Mouse (Mus musculus): ENCODE results near the gene Tubal3. TPM values are rescaled to one million over a fixed set of nuclear protein-coding genes. Genes with fewer than 3 reads are reported as not detected.

The Tubal3 gene
- total and polyA plus RNA-seq, 3 experiments, result 0.07 TPM; not detected in 2

DNA sequence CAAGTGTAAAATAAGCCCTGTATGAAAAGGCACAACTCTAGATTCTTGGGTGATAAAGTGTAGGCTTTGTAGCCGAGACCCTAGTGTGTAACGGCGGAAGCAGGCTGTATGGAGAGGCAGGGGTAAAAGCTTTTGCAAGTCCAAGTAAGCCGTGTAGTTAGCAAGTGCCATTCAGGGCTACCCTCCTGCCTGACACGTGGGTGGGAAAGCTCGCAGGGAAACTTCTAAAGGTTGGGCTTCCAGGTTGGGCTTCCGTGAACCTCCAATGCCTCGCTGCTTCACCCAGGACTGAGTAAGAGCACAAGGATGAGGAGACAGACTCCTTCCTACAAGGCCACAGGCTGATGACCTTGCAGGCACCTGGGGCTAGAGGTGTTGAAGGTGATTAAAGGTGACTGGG lies 23.5 kb upstream of the Tubal3 start:
- TF ChIP-seq USF2 (conservative IDR thresholded peaks at IDR 0.05; ENCODE audit: low read depth, low read length), result no peak
- TF ChIP-seq GABPA (IDR thresholded peaks at IDR 0.05; ENCODE audit: insufficient replicate concordance, low read depth, low read length), result no peak
- TF ChIP-seq NELFE (IDR thresholded peaks at IDR 0.05; ENCODE audit: low read depth, low read length), result no peak
- TF ChIP-seq MXI1 (IDR thresholded peaks at IDR 0.05; ENCODE audit: low read depth, low read length), result no peak
- no peak for TF ChIP-seq IRF4 (IDR thresholded peaks at IDR 0.05; ENCODE audit: low read depth, low read length)
- in situ Hi-C loops (cut with MboI; ENCODE audit: low pct_ligation_motif_present, low pct_unique_long_range_greater_than_20kb, low sequenced_read_pairs) (loop anchor here (25.0 kb wide), 1 partner anchor 132 kb away; no protein-coding TSS in a partner anchor), dilution Hi-C loops (cut with MboI; ENCODE audit: extremely low pct_ligation_motif_present, extremely low pct_unique_long_range_greater_than_20kb, low sequenced_read_pairs) (no loop called here)
- Histone ChIP-seq H3K27me3 (replicated peaks) (no peaks in the 10 kb centered on the region), H3K9me3 (replicated peaks; ENCODE audit: low read length) (no peaks in the 10 kb centered on the region), H3K4me2 (ENCODE audit: insufficient read depth, low read depth, poor library complexity, severe bottlenecking) (no peak overlapping the region), H3K36me3 (replicated peaks in 1 of 2; ENCODE audit: control insufficient read depth in 1 of 2, insufficient read depth in 1 of 2, low read length in 1 of 2) (peaks cover 11 to 38% of the 10 kb centered on the region in 2 experiments), H3K4me3 (replicated peaks in 1 of 3; ENCODE audit: low read depth in 2 of 3, low read length in 2 of 3, poor library complexity in 1 of 3) (no peak overlapping the region), H3K9ac (ENCODE audit: insufficient read depth, low read depth) (no peak overlapping the region), H3K79me2 (replicated peaks; ENCODE audit: control insufficient read depth, extremely low read depth, insufficient read depth, poor library complexity, severe bottlenecking) (peaks cover 13% of the 10 kb centered on the region; the same call in 1 of the 2 replicates), H3K4me1 (ENCODE audit: control insufficient read depth in 1 of 2, insufficient read depth in 2 of 2) (peaks cover 12 to 29% of the 10 kb centered on the region in 2 experiments), H3K27ac (ENCODE audit: insufficient read depth, low read depth) (no peak overlapping the region)
- no peak for DNase-seq (ENCODE audit: extremely low read depth)

DNA sequence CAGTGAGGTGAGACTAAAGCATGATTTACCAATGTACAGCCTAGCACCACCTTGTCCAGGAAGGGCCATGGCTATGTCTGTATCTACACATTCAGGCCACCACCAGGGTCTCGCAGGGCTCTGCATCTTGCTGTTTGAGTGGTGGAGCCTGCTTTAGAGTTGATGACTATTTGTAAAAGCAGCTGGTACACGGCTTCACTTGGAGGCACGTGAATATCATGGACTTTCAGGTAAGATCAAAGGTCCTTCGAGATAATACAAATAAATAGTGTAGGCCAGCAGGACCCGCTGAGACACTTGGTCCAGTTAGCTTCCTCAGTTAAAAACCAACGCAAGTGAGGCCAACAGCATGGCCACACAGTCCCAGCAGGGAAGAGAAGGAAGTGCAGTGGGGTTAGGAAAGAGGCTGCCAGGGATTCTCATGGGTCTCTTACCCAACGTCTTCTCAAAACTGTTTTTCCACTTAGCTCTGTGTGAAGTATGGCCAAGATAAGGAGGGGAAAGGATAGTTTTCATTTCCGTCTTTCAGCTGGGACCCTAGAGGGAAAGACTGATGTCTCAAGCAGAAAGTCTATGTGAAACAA lies 22.6 kb upstream of the Tubal3 start:
- no peak overlapping the region for H3K4me2 ChIP-seq (ENCODE audit: insufficient read depth, low read depth, poor library complexity, severe bottlenecking)
- H3K9me3 ChIP-seq (replicated peaks; ENCODE audit: low read length), result no peaks in the 10 kb centered on the region
- no peak for DNase-seq (ENCODE audit: extremely low read depth)
- in situ Hi-C loops (cut with MboI; ENCODE audit: low pct_ligation_motif_present, low pct_unique_long_range_greater_than_20kb, low sequenced_read_pairs), result loop anchor here (5.0 to 25.0 kb wide), 2 partner anchors 133 to 228 kb away; no protein-coding TSS in a partner anchor
- H3K4me3 ChIP-seq (replicated peaks in 1 of 3; ENCODE audit: low read depth in 2 of 3, low read length in 2 of 3, poor library complexity in 1 of 3), result no peak overlapping the region
- H3K27ac ChIP-seq (ENCODE audit: insufficient read depth, low read depth), result no peak overlapping the region
- H3K36me3 ChIP-seq (replicated peaks in 1 of 2; ENCODE audit: control insufficient read depth in 1 of 2, insufficient read depth in 1 of 2, low read length in 1 of 2), result peaks cover 11 to 46% of the 10 kb centered on the region in 2 experiments
- dilution Hi-C loops (cut with MboI; ENCODE audit: extremely low pct_ligation_motif_present, extremely low pct_unique_long_range_greater_than_20kb, low sequenced_read_pairs), result no loop called here
- H3K4me1 ChIP-seq (ENCODE audit: control insufficient read depth in 1 of 2, insufficient read depth in 2 of 2), result peaks cover 8 to 21% of the 10 kb centered on the region in 2 experiments
- TF ChIP-seq CTCF (conservative IDR thresholded peaks at IDR 0.05 in 1 of 2, IDR thresholded peaks at IDR 0.05 in 1 of 2; ENCODE audit: low read depth in 2 of 2, low read length in 2 of 2), result no peak
- TF ChIP-seq ZMIZ1 (IDR thresholded peaks at IDR 0.05; ENCODE audit: low read depth, low read length), result no peak
- TF ChIP-seq USF1 (IDR thresholded peaks at IDR 0.05; ENCODE audit: low read depth, low read length), result no peak
- no peak for TF ChIP-seq RAD21 (IDR thresholded peaks at IDR 0.05; ENCODE audit: low read depth, low read length)
- TF ChIP-seq PAX5 (IDR thresholded peaks at IDR 0.05; ENCODE audit: low read length), result no peak
- TF ChIP-seq NRF1 (IDR thresholded peaks at IDR 0.05; ENCODE audit: low read depth, low read length), result no peak
- TF ChIP-seq CHD2 (IDR thresholded peaks at IDR 0.05; ENCODE audit: low read length), result no peak
- no peak for TF ChIP-seq GABPA (IDR thresholded peaks at IDR 0.05; ENCODE audit: insufficient replicate concordance, low read depth, low read length)
- TF ChIP-seq IRF4 (IDR thresholded peaks at IDR 0.05; ENCODE audit: low read depth, low read length), result no peak
- TF ChIP-seq ZC3H11A (IDR thresholded peaks at IDR 0.05; ENCODE audit: low read depth, low read length), result no peak
- TF ChIP-seq KAT2A (IDR thresholded peaks at IDR 0.05; ENCODE audit: insufficient replicate concordance, low read length), result no peak
- no peak for TF ChIP-seq CHD1 (IDR thresholded peaks at IDR 0.05; ENCODE audit: low read depth, low read length)
- no peak for TF ChIP-seq SMC3 (IDR thresholded peaks at IDR 0.05; ENCODE audit: low read depth, low read length)
- no peak for TF ChIP-seq ZKSCAN1 (IDR thresholded peaks at IDR 0.05; ENCODE audit: borderline replicate concordance, low read depth, low read length)
- no peak for TF ChIP-seq ZNF384 (IDR thresholded peaks at IDR 0.05; ENCODE audit: low read depth, low read length)
- H3K79me2 ChIP-seq (replicated peaks; ENCODE audit: control insufficient read depth, extremely low read depth, insufficient read depth, poor library complexity, severe bottlenecking), result peaks cover 12% of the 10 kb centered on the region; the same call in 1 of the 2 replicates
- no peak overlapping the region for H3K9ac ChIP-seq (ENCODE audit: insufficient read depth, low read depth)
- H3K27me3 ChIP-seq (replicated peaks), result no peaks in the 10 kb centered on the region
